Mouse (Mus musculus): Measurements from ENCODE around the gene Hnrnpu. TPM values are rescaled to one million over a fixed set of nuclear protein-coding genes. Genes with fewer than 3 reads are reported as not detected.

Hnrnpu gene
- 533 TPM for polyA plus RNA-seq (2014; fragmentation: Illumina TruSeq; extraction: RNeasy Lipid Tissue Mini Kit (QIAGEN cat#74804); ENCODE audit: low read depth, low replicate concordance)

GRCm38 (mm10) chr1:178337551-178338317, at the start of gene Hnrnpu:
Hnrnpu (minus strand) TSS chr1:178337797.

GRCm38 (mm10) chr1:178318389-178319184, 19.0 kb downstream of the Hnrnpu start, which contains the start of gene Cox20:
Cox20 (plus strand) TSS chr1:178319130.

Other genes with a start within 250 kb of the Hnrnpu start
- gene Desi2, start 150.4 kb downstream of the Hnrnpu start, polyA plus RNA-seq (2014; fragmentation: Illumina TruSeq; extraction: RNeasy Lipid Tissue Mini Kit (QIAGEN cat#74804); ENCODE audit: low read depth, low replicate concordance) = 22.6 TPM
- gene Cox20, start 18.7 kb downstream of the Hnrnpu start, polyA plus RNA-seq (2014; fragmentation: Illumina TruSeq; extraction: RNeasy Lipid Tissue Mini Kit (QIAGEN cat#74804); ENCODE audit: low read depth, low replicate concordance) = 702 TPM
- gene Efcab2, start 68.3 kb upstream of the Hnrnpu start, polyA plus RNA-seq (2014; fragmentation: Illumina TruSeq; extraction: RNeasy Lipid Tissue Mini Kit (QIAGEN cat#74804); ENCODE audit: low read depth, low replicate concordance) = 27.6 TPM
- 0.77 TPM for gene Kif26b, start 191.3 kb upstream of the Hnrnpu start, polyA plus RNA-seq (2014; fragmentation: Illumina TruSeq; extraction: RNeasy Lipid Tissue Mini Kit (QIAGEN cat#74804); ENCODE audit: low read depth, low replicate concordance)

Measured in kidney, adult 10 weeks (tissue).